Mouse (Mus musculus) liver, embryonic 13.5 days (tissue): ENCODE data around the gene Nhlrc2. TPM values are rescaled to one million over a fixed set of nuclear protein-coding genes. Genes with fewer than 3 reads are reported as not detected.

Experiments used
- polyA plus RNA-seq: library from polyadenylated mRNA; unstranded; fragments of >200 nt; fragmentation: Nextera tagmentation; extraction: Ambion mirVana; gene quantifications from 2 replicates; pipeline ENCODE4 v1.2.1, GENCODE M21; 2015

Nhlrc2 gene
- polyA plus RNA-seq, 1 experiment from 2014 or later, result 7.7 TPM

Other genes starting within 250 kb of the Nhlrc2 start
- 0.12 TPM in 2 replicates for gene Nrap, start 158.2 kb upstream of the Nhlrc2 start, polyA plus RNA-seq
- gene Casp7, start 151.1 kb upstream of the Nhlrc2 start, polyA plus RNA-seq, result 15.0 and 15.4 TPM in 2 replicates
- not detected in 2 replicates for gene Plekhs1, start 86.6 kb upstream of the Nhlrc2 start, polyA plus RNA-seq
- 19.2 and 21.5 TPM in 2 replicates for gene Dclre1a, start within 50 bp of the Nhlrc2 start, polyA plus RNA-seq
- gene Adrb1, start 173.9 kb downstream of the Nhlrc2 start, polyA plus RNA-seq, result 0.09 and 0.13 TPM in 2 replicates